Mouse (Mus musculus) CH12.LX (cell line): ENCODE measurements around the gene Fah. TPM values are rescaled to one million over a fixed set of nuclear protein-coding genes. Genes with fewer than 3 reads are reported as not detected.

ENCODE experiments used
- DNase-seq: peaks from one replicate; pipeline ENCODE4 v3.0.0-alpha.2; 2013; ENCODE audit errors: extremely low read depth
- H3K27ac ChIP-seq: 2 replicates; pipeline ENCODE4 v1.5.1; 2012; ENCODE audit warnings: low read depth, mild to moderate bottlenecking, control low read depth, moderate library complexity; ENCODE audit not compliant: insufficient read depth
- H3K27me3 ChIP-seq: replicated peaks from 2 replicates; pipeline ENCODE3; 2012; ENCODE audit warnings: inconsistent platforms
- H3K36me3 ChIP-seq, 2 experiments: replicated peaks in 1 of 2; 2 replicates each; pipeline versions ENCODE3 to v1.6.1; 2012; ENCODE audit warnings: inconsistent platforms in 1 of 2, low read length in 1 of 2, mild to moderate bottlenecking in 1 of 2, mixed read lengths in 1 of 2, moderate library complexity in 1 of 2; ENCODE audit not compliant: control insufficient read depth in 1 of 2, insufficient read depth in 1 of 2
- H3K4me1 ChIP-seq, 2 experiments: 2 replicates each; pipeline ENCODE4 v1.6.1; 2012; ENCODE audit warnings: inconsistent platforms in 1 of 2, moderate library complexity in 1 of 2; ENCODE audit not compliant: insufficient read depth in 2 of 2, control insufficient read depth in 1 of 2
- H3K4me2 ChIP-seq: 2 replicates; pipeline ENCODE4 v1.6.1; 2012; ENCODE audit warnings: low read depth, mild to moderate bottlenecking, control low read depth; ENCODE audit not compliant: poor library complexity, insufficient read depth, severe bottlenecking
- H3K4me3 ChIP-seq, 3 experiments: fragments of 150-350 bp in 1 of 3; sonication (generic) in 1 of 3; replicated peaks in 1 of 3; 2 replicates each; pipeline versions ENCODE3 to v1.5.1; 2011 to 2012; ENCODE audit warnings: low read depth in 2 of 3, low read length in 2 of 3, mild to moderate bottlenecking in 2 of 3, moderate library complexity in 2 of 3, control low read depth in 1 of 3, improper control_type of control experiment in 1 of 3, inconsistent platforms in 1 of 3, mixed read lengths in 1 of 3; ENCODE audit not compliant: poor library complexity in 1 of 3
- H3K79me2 ChIP-seq: replicated peaks from 2 replicates; pipeline ENCODE4 v1.6.1; 2012; ENCODE audit warnings: mild to moderate bottlenecking, moderate library complexity; ENCODE audit not compliant: control insufficient read depth, poor library complexity, insufficient read depth, severe bottlenecking; ENCODE audit errors: extremely low read depth
- H3K9ac ChIP-seq: 2 replicates; pipeline ENCODE4 v1.6.1; 2012; ENCODE audit warnings: low read depth, mild to moderate bottlenecking, control low read depth, moderate library complexity; ENCODE audit not compliant: insufficient read depth
- H3K9me3 ChIP-seq: replicated peaks from 2 replicates; pipeline ENCODE3; 2012; ENCODE audit warnings: low read length, inconsistent platforms, mixed read lengths
- BHLHE40 ChIP-seq: IDR thresholded peaks from 2 replicates; pipeline ENCODE4 v1.6.1; 2011; ENCODE audit warnings: mild to moderate bottlenecking, low read depth, low read length, improper control_type of control experiment
- CHD1 ChIP-seq: IDR thresholded peaks from 2 replicates; pipeline ENCODE4 v1.6.1; 2012; ENCODE audit warnings: low read depth, low read length, improper control_type of control experiment, inconsistent platforms
- EP300 ChIP-seq: IDR thresholded peaks from 2 replicates; pipeline ENCODE4 v1.6.1; 2011; ENCODE audit warnings: low read length, improper control_type of control experiment
- IRF4 ChIP-seq: IDR thresholded peaks from 2 replicates; pipeline ENCODE4 v1.6.1; 2014; ENCODE audit warnings: low read depth, mild to moderate bottlenecking, inconsistent platforms, low read length, improper control_type of control experiment
- MAX ChIP-seq: IDR thresholded peaks from 2 replicates; pipeline ENCODE4 v1.6.1; 2011; ENCODE audit warnings: low read length, improper control_type of control experiment
- MEF2A ChIP-seq: IDR thresholded peaks from 2 replicates; pipeline ENCODE4 v1.6.1; 2014; ENCODE audit warnings: low read depth, mild to moderate bottlenecking, inconsistent platforms, low read length, improper control_type of control experiment, borderline replicate concordance
- NELFE ChIP-seq: IDR thresholded peaks from 2 replicates; pipeline ENCODE4 v1.6.1; 2011; ENCODE audit warnings: low read depth, low read length, improper control_type of control experiment
- NRF1 ChIP-seq: IDR thresholded peaks from 2 replicates; pipeline ENCODE4 v1.6.1; 2014; ENCODE audit warnings: low read depth, mild to moderate bottlenecking, inconsistent platforms, low read length, improper control_type of control experiment, moderate library complexity
- USF1 ChIP-seq: IDR thresholded peaks from 2 replicates; pipeline ENCODE4 v1.6.1; 2014; ENCODE audit warnings: low read depth, mild to moderate bottlenecking, inconsistent platforms, low read length, improper control_type of control experiment
- dilution Hi-C: fragments of 300-500 bp; cut with MboI; formaldehyde crosslinking; loops from 2 replicates; pipeline ENCODE4 v1.14.3; 2020; ENCODE audit warnings: low sequenced_read_pairs; ENCODE audit not compliant: extremely low pct_unique_long_range_greater_than_20kb, extremely low pct_ligation_motif_present
- in situ Hi-C: fragments of 300-500 bp; cut with MboI; formaldehyde crosslinking; loops from 3 replicates; pipeline ENCODE4 v1.14.3; 2019; ENCODE audit warnings: low sequenced_read_pairs, low pct_ligation_motif_present, low pct_unique_long_range_greater_than_20kb, mixed read lengths
- polyA plus RNA-seq: library from polyadenylated mRNA; unstranded; fragments of >175 nt; gene quantifications from 2 replicates; pipeline ENCODE4 v1.2.1, GENCODE M21; 2012; ENCODE audit warnings: low read depth; ENCODE audit not compliant: insufficient read length
- total RNA-seq, 2 experiments: library from RNA; depleted of rRNA; stranded (reverse); fragments of 300-350 nt in 1 of 2; fragments of >200 nt in 1 of 2; gene quantifications; 2 replicates each; pipeline ENCODE4 v1.2.3; 2012 to 2014

Gene Fah
- total and polyA plus RNA-seq, 3 experiments, result 128 to 203 (median 167) TPM

DNA sequence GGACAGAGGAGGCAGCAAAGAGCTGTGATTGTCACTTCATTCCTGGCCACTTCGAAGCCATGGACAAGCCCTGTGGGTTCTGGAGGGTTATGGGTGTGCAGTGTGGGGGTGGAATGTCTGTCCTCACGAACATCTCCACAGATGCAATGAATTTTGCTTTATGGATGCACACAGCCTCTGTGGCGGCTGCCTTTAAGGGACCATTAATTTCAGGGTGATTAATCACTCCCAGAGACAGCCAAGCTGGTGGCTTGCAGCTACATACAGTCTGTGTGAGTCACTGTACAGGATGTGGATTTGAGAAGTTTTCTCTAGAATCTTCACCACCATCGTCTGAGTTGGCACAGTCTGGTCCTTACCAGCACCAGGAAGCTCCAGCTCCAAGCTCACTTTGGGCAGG, 59.9 kb downstream of the Fah start:
- Histone ChIP-seq H3K9ac (no peak overlapping the region), H3K79me2 (no peaks in the 10 kb centered on the region), H3K27me3 (no peaks in the 10 kb centered on the region), H3K4me2 (no peak overlapping the region), H3K4me1 (peaks cover 8 to 24% of the 10 kb centered on the region in 2 experiments), H3K4me3 (no peak overlapping the region), H3K36me3 (no peaks in the 10 kb centered on the region), H3K9me3 (no peaks in the 10 kb centered on the region), H3K27ac (no peak overlapping the region)
- TF ChIP-seq MAX, result no peak
- TF ChIP-seq NELFE, result no peak
- no peak for TF ChIP-seq MEF2A
- TF ChIP-seq USF1, result no peak
- no peak for TF ChIP-seq CHD1
- no peak for TF ChIP-seq NRF1
- TF ChIP-seq EP300, result no peak
- no peak for DNase-seq
- dilution Hi-C loops (no loop called here), in situ Hi-C loops (no loop called here)

DNA sequence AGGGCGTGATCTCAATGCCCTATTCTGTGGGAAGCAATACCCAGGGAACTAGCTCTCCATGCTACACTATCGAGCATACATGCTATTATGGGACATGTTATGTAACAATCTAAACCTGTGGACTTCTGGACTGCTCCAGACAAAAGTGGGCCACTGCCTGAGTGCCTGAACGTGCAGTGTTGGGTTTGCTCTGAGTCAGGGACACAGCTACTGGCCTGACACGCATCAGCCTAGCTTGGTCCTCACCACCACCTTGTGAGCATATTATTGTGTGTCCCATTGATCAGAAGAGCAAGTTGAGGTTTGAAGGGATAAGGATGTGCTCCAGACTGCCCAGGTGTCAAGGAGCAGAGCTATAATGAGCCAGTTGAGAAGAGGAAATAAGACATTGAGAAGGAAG, 61.6 kb downstream of the Fah start:
- Histone ChIP-seq H3K4me1 (peaks cover 8 to 15% of the 10 kb centered on the region in 2 experiments), H3K36me3 (no peaks in the 10 kb centered on the region), H3K9ac (no peak overlapping the region), H3K27me3 (no peaks in the 10 kb centered on the region), H3K4me3 (no peak overlapping the region), H3K27ac (no peak overlapping the region), H3K4me2 (0 out of 2 replicates have a peak overlapping the region, but pooled peaks have one; percentile 0), H3K9me3 (no peaks in the 10 kb centered on the region), H3K79me2 (no peaks in the 10 kb centered on the region)
- TF ChIP-seq BHLHE40, result no peak
- no peak for TF ChIP-seq IRF4
- TF ChIP-seq MAX, result no peak
- in situ Hi-C loops, result no loop called here
- dilution Hi-C loops, result no loop called here
- DNase-seq, result no peak

Other genes starting within 250 kb of the Fah start
- gene Arnt2, start 196.5 kb downstream of the Fah start, total RNA-seq (2012; rRNA removed), result 0.13 and 0.17 TPM in 2 replicates
- gene Arnt2, start 196.5 kb downstream of the Fah start, total RNA-seq (2014; rRNA removed), result 0.03 and 0.04 TPM in 2 replicates
- 0.27 TPM in 2 replicates for gene Arnt2, start 196.5 kb downstream of the Fah start, polyA plus RNA-seq
- gene Gm2115, start 77.8 kb downstream of the Fah start, total RNA-seq (2012; rRNA removed), result under 0.01 and 0.04 TPM in 2 replicates
- not detected in 2 replicates for gene Gm2115, start 77.8 kb downstream of the Fah start, total RNA-seq (2014; rRNA removed)
- gene Gm2115, start 77.8 kb downstream of the Fah start, polyA plus RNA-seq, result 0.14 and 0.15 TPM in 2 replicates
- gene Zfand6, start 83.2 kb upstream of the Fah start, total RNA-seq (2012; rRNA removed), result 57.5 and 60.1 TPM in 2 replicates
- gene Zfand6, start 83.2 kb upstream of the Fah start, total RNA-seq (2014; rRNA removed), result 184 and 196 TPM in 2 replicates
- 71.0 and 78.0 TPM in 2 replicates for gene Zfand6, start 83.2 kb upstream of the Fah start, polyA plus RNA-seq
- gene Olfr291, start 246.8 kb upstream of the Fah start, total RNA-seq (2012; rRNA removed), result not detected in 2 replicates
- gene Olfr291, start 246.8 kb upstream of the Fah start, total RNA-seq (2014; rRNA removed), result not detected in 2 replicates
- gene Olfr291, start 246.8 kb upstream of the Fah start, polyA plus RNA-seq, result not detected in 2 replicates